Mouse (Mus musculus) G1E-ER4 (cell line): ENCODE measurements around the gene Ndc80. TPM values are rescaled to one million over a fixed set of nuclear protein-coding genes. Genes with fewer than 3 reads are reported as not detected.

Experiments
- GATA1 ChIP-seq: IDR thresholded peaks from one replicate; pipeline ENCODE4 v1.8.0; 2012; ENCODE audit warnings: low read length, inconsistent platforms
- polyA plus RNA-seq: library from polyadenylated mRNA; stranded (reverse); fragments of >175 nt; gene quantifications from 2 replicates; pipeline ENCODE4 v1.2.3, GENCODE M21; 2012

The Ndc80 gene
- polyA plus RNA-seq, 1 experiment: 1.6 TPM

DNA sequence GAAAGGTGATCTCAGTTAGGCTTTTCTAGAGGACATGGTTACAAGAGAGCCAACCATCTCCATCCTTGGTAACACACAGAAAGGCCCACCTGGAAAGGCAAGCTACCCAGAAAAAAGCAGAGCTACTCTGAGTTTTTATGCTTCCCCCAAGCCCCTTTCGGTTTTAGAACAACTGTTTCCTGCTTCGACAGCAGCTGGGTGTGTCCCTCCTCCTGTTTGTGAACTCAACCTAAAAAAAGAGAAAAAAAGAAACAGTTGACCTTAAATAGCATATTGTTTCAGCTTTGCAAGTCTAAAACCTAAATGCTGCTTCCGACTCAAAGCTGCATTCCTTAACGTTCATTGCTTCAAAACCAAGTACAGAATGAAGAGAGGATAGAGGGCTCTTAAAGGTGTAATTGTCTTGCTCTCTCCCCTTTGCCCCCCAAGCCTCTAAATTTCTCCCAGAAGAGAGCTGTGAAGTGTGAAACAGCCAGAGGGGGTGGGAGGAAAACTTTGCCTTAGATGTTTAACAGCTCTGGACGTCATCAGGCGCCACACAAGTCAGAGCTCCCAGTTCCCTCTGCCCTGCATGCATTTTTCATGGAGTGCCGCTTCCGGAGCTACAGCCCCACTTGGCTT is 40.3 kb downstream of the Ndc80 start:
- no peak for TF ChIP-seq GATA1

DNA sequence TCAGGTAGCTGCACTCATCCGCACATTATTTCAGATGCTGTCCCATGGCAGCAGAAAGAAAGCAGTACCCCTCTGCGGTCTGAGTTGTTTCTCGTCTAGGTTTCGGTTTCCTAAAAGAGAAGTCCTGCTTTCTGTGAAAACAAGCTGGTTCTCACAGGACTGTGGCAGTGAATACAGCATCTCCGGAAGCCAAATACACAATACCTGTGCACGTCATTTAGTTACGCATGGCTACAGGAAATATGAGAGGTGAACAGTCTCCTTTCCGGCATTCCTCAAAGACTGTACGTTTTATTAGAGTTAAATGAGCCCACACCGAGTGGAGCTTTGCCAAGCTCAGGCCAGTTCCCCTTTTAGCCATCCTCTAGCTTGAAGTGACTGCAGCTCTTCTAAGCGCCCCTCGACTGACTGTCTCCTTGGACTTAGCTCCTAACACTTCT is 40.8 kb downstream of the Ndc80 start:
- TF ChIP-seq GATA1: no peak

DNA sequence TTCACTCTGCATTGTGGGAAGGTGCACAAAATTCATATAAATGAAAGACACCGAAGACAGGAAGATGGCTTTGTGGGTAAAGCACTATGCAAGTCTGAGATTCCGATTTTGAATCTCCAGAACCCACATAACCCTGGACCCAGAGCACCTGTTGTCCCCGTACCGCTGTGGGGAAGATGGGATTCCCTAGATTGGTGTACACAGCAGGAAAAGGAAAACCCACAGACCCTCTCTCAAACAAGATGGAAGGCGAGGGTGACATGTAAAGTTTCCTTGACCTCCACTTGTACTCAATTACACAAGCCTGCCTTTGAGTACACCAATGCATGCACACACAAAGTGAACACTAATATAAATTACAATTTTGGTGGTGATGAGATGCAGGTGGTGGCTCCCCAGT is 41.9 kb downstream of the Ndc80 start:
- no peak for TF ChIP-seq GATA1

DNA sequence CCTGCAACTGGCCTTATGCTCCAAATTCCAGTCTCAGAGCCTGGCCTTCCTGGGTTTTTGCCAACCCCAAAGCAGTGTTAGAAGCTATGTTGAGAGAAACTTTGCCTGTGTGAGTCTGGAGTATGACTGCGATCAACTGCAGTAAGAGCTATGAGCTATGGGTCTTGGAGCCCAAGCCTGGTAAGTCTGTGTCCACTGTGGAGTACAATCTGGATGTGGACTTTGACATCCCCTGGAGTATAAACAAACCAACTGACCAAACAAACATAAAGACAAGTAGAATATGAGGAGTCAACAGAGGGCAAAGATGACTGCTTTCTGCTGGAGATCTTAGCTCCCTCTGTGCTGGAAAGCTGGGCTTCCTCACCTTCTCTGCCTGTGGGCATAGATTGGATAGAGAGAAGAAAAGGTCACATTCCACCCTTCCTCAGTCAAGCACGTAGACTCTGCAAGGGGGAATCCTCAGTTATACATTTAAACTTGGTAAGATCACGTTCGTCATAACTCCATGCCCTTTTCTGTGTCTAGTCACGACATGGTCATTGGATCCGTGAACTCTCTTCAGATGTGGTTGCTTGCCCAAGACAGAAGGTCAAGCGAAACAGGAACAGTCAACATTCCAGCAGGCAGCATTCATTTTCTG is 43.1 kb downstream of the Ndc80 start:
- no peak for TF ChIP-seq GATA1

GRCm38 (mm10) chr17:71479381-71479901 is 47.2 kb downstream of the Ndc80 start:
- TF ChIP-seq GATA1: no peak

DNA sequence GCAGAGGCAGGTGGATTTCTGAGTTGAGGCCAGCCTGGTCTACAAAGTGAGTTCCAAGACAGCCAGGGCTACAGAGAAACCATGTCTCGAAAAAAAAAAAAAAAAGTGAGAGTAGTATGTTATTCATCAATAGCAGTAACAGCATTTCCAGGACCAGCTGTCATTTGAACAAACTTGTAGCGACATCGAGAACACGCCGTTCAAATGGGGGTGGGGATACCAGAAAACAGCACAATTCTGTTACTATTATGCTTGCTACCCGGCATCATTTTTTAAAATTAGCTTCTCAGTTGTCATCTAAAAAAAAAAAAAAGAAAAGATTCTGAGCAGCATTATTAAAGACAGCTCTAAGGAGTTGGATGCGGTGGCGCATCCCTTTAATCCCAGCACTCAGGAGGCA is 49.2 kb downstream of the Ndc80 start:
- TF ChIP-seq GATA1: no peak

DNA sequence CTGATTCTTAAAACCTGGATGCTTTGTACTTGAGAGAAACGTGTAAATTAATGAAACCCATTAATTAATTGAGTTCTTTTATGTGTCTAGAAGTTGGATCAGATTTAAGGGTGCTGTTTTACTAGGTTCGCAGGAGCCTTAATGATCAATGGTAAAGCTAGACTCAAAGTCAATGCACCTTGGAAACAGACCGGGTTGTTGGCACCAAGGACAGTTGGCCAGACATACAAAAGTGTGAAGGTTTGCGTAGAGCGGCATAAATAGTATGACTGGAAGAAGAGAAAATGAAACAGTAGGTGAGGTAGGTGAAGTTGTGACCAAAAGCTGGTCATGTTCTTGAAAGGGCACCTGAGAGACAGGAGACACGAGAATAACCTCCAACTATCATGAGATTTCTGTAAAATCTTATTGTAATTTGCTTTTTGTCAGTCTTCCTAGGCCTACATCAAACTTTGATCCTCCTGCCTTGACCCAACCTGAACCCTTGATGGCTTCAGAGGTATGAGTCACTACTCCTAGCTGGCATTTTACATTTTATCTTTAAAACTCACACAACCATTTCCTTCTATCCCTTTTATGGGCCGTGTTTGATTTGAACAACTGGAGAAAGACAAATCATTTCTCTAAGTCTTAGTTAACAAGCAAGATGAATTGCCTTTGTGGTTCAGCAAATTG is 50.2 kb downstream of the Ndc80 start:
- no peak for TF ChIP-seq GATA1

GRCm38 (mm10) chr17:71475705-71476089 is 51.0 kb downstream of the Ndc80 start:
- no peak for TF ChIP-seq GATA1

- no peak for TF ChIP-seq GATA1
These were observed 51.6 kb downstream of the Ndc80 start, which contains the start of gene Smchd1 for GRCm38 (mm10) chr17:71474762-71475704. Smchd1 (minus strand) TSS chr17:71475343.

DNA sequence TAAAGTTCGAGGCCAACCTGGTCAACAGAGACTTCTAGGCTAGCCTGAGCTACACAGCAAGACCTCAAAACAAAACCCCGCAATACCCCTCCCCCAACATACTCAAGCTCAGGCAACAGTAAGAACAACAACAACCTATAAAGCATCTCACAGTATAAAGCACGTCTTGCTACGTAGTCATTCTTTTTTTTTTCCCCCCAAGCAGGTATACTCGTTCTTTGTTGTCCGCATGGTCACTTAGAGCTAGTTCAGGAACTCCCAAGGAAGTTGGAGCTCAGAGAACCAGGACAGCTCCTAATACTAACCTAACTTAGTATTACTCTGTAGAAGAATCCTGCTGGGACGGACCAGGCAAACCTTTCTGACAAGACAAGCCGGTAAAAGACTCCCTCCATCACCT is 52.5 kb downstream of the Ndc80 start:
- no peak for TF ChIP-seq GATA1

- TF ChIP-seq GATA1: no peak
These were observed 55.4 kb downstream of the Ndc80 start for GRCm38 (mm10) chr17:71471261-71471660.

GRCm38 (mm10) chr17:71460312-71460711 is 66.3 kb downstream of the Ndc80 start:
- TF ChIP-seq GATA1: no peak

DNA sequence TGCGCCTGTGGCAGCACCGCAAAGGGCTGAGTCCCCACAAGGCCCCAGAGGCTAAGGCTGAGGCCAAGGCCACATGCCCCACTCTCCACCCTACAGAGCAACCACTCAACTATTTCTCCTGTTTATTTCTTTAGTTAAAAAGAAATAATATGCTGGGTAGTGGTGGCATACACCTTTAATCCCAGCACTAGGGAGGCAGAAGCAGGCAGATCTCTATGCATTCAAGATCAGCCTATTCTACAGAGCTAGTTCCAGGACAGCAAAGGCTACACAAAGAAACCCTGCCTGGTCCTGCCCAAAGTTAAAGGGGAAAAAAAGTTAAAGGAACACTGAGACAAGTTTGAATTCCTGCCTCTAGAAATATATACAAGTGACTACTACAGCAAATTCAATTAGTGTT is 66.8 kb downstream of the Ndc80 start, which contains the start of gene Gm4707:
TSS of gene Gm4707 (minus strand) at position 101 of the 400 bp plus-strand sequence.
- TF ChIP-seq GATA1: no peak

Other genes starting within 250 kb of the Ndc80 start
- 115 and 163 TPM in 2 replicates for gene Emilin2, start 214.9 kb downstream of the Ndc80 start, polyA plus RNA-seq
- gene Gm4707, start 66.9 kb downstream of the Ndc80 start, polyA plus RNA-seq: 0.05 TPM in 1 of 2 replicates, not detected in the other
- gene Smchd1, start 51.5 kb downstream of the Ndc80 start, polyA plus RNA-seq: 14.8 and 17.8 TPM in 2 replicates
- not detected in 2 replicates for gene Spdya, start 25.2 kb upstream of the Ndc80 start, polyA plus RNA-seq
- 53.5 and 58.7 TPM in 2 replicates for gene Wdr43, start 89.0 kb upstream of the Ndc80 start, polyA plus RNA-seq
- gene Togaram2, start 146.4 kb upstream of the Ndc80 start, polyA plus RNA-seq: not detected in 2 replicates
- gene Pcare, start 226.0 kb upstream of the Ndc80 start, polyA plus RNA-seq: not detected in 2 replicates
- gene Clip4, start 241.6 kb upstream of the Ndc80 start, polyA plus RNA-seq: not detected in 2 replicates